Mouse (Mus musculus) limb, embryonic 12.5 days (tissue): ENCODE measurements around the gene Ccdc141. TPM values are rescaled to one million over a fixed set of nuclear protein-coding genes. Genes with fewer than 3 reads are reported as not detected.

Source experiments
- ATAC-seq: fragments of 200-750 bp; cut with Nextera tagmentation; 2 replicates; pipeline ENCODE4 v1.8.0; 2017; ENCODE audit warnings: low read depth, moderate TSS enrichment; ENCODE audit not compliant: insufficient number of reproducible peaks, insufficient read depth, low FRiP score, low TSS enrichment
- H3K27ac ChIP-seq: fragments of 300-500 bp; sonication (generic); 2 replicates; pipeline ENCODE4 v1.5.1; 2016; ENCODE audit warnings: mild to moderate bottlenecking, moderate library complexity
- H3K27me3 ChIP-seq: fragments of 300-500 bp; sonication (generic); 2 replicates; pipeline ENCODE4 v1.6.1; 2016; ENCODE audit warnings: mild to moderate bottlenecking, moderate library complexity
- H3K36me3 ChIP-seq: fragments of 300-500 bp; sonication (generic); 2 replicates; pipeline ENCODE4 v1.6.1; 2016; ENCODE audit warnings: mild to moderate bottlenecking, moderate library complexity
- H3K4me1 ChIP-seq: fragments of 300-500 bp; sonication (generic); replicated peaks from 2 replicates; pipeline ENCODE4 v1.6.1; 2016
- H3K4me2 ChIP-seq: fragments of 300-500 bp; sonication (generic); 2 replicates; pipeline ENCODE4 v1.6.1; 2016; ENCODE audit warnings: mild to moderate bottlenecking, moderate library complexity
- H3K4me3 ChIP-seq: fragments of 300-500 bp; sonication (generic); replicated peaks from 2 replicates; pipeline ENCODE4 v1.5.1; 2016; ENCODE audit warnings: mild to moderate bottlenecking
- H3K9ac ChIP-seq: fragments of 300-500 bp; sonication (generic); replicated peaks from 2 replicates; pipeline ENCODE4 v1.6.1; 2016; ENCODE audit warnings: mild to moderate bottlenecking, moderate library complexity
- H3K9me3 ChIP-seq: fragments of 300-500 bp; sonication (generic); 2 replicates; pipeline ENCODE4 v1.6.1; 2016; ENCODE audit warnings: mild to moderate bottlenecking, moderate library complexity
- whole genome bisulfite sequencing: fragments of 180-500 bp; shearing (Covaris S2); methylation state at CpG from one replicate; pipeline ENCODE4 v1.1.7; 2016; 5-methylcytosine and 5-hydroxymethylcytosine counted together
- polyA plus RNA-seq: library from polyadenylated mRNA; unstranded; fragments of >200 nt; fragmentation: Nextera tagmentation; extraction: Ambion mirVana; gene quantifications from 2 replicates; pipeline ENCODE4 v1.2.1, GENCODE M21; 2016

The Ccdc141 gene
- polyA plus RNA-seq, 1 experiment from 2014 or later, result 12.3 TPM

DNA sequence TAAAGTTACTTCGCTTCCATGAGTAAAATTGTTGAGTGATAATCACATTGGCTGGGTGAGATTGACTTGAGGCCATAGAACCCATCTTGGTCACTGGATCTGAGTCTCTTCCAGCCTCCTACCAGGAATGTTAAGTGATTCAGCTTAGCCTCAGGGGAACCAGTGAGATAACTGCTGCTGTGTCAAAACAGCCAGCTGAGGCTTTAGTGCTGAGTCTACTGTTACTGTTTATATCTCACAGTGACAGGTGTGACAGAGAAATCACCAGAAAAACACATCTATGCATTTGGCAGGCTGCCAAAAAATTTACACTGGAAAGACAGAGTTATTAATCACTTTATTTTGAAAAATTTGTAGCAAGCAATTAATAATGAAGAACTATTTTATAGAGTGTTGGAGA lies 43.5 kb downstream of the Ccdc141 start:
- no peak overlapping the region for H3K4me3 ChIP-seq
- no peak overlapping the region for H3K9ac ChIP-seq
- no peaks in the 10 kb centered on the region for H3K9me3 ChIP-seq
- no peaks in the 10 kb centered on the region for H3K4me1 ChIP-seq
- 83% methylated on average over 1 of the region's 1 CpGs for WGBS
- no peak overlapping the region for H3K4me2 ChIP-seq
- no peak for ATAC-seq
- no peak overlapping the region for H3K27ac ChIP-seq
- H3K36me3 ChIP-seq, result no peaks in the 10 kb centered on the region
- no peaks in the 10 kb centered on the region for H3K27me3 ChIP-seq

- no peak overlapping the region for H3K27ac ChIP-seq
- ATAC-seq, result no peak
- H3K27me3 ChIP-seq, result no peaks in the 10 kb centered on the region
- no peaks in the 10 kb centered on the region for H3K4me1 ChIP-seq
- no peaks in the 10 kb centered on the region for H3K36me3 ChIP-seq
- H3K9me3 ChIP-seq, result no peaks in the 10 kb centered on the region
- no peak overlapping the region for H3K4me2 ChIP-seq
- 58% methylated on average over 6 of the region's 6 CpGs for WGBS
- no peak overlapping the region for H3K9ac ChIP-seq
- no peak overlapping the region for H3K4me3 ChIP-seq
These were observed 52.3 kb downstream of the Ccdc141 start for GRCm38 (mm10) chr2:77118102-77118501.

DNA sequence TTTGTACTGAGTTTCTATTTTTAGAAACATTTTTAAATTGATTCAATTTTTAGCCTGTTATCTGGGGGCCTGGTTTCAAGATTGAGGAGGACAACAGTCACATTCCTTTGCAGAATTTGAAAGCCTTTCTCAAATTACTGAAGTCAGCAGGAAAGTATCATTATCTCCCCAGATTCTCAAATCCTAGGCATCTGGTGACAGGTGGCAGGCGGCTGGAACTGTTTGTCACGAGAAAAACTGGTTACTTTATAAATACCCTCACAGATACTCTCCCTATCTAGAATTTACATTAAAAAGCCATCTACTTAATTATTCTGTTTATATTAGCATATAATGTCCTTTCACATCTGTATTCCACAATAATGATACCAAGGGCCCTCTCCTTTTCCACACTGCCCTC lies 56.1 kb downstream of the Ccdc141 start:
- Histone ChIP-seq H3K4me2 (no peak overlapping the region), H3K27ac (no peak overlapping the region), H3K27me3 (no peaks in the 10 kb centered on the region), H3K9me3 (no peaks in the 10 kb centered on the region), H3K9ac (no peak overlapping the region), H3K4me3 (no peak overlapping the region), H3K4me1 (no peaks in the 10 kb centered on the region), H3K36me3 (no peaks in the 10 kb centered on the region)
- no peak for ATAC-seq
- 65% methylated on average over 2 of the region's 2 CpGs for WGBS

- no peaks in the 10 kb centered on the region for H3K9me3 ChIP-seq
- no peaks in the 10 kb centered on the region for H3K36me3 ChIP-seq
- no peak overlapping the region for H3K27ac ChIP-seq
- no peak overlapping the region for H3K4me3 ChIP-seq
- 78% methylated on average over 8 of the region's 8 CpGs for WGBS
- no peak overlapping the region for H3K9ac ChIP-seq
- H3K4me1 ChIP-seq, result no peaks in the 10 kb centered on the region
- H3K27me3 ChIP-seq, result no peaks in the 10 kb centered on the region
- ATAC-seq, result no peak
- no peak overlapping the region for H3K4me2 ChIP-seq
These were observed 56.6 kb downstream of the Ccdc141 start for GRCm38 (mm10) chr2:77113867-77114266.

DNA sequence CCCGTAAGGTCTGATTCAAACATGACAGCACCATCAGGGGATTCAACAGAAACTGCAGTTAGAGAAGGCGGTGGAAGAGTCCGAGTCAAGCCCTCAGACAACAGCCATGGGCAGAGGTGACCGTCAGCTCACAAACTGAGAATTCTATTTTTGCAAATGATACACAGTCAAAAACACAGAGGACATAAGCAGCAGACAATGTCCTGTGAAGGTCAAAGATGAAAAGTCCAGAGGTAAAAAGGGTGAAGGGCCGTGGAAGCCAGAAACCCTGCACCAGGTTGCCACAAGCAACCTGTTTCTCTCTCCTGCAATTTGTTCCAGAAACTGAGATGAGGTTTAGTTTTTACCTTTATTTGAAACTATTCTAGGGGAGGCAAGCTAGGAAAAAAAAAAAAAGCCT lies 57.4 kb downstream of the Ccdc141 start:
- no peak for ATAC-seq
- Histone ChIP-seq H3K36me3 (no peaks in the 10 kb centered on the region), H3K4me3 (no peak overlapping the region), H3K9ac (no peak overlapping the region), H3K27ac (no peak overlapping the region), H3K27me3 (no peaks in the 10 kb centered on the region), H3K4me2 (no peak overlapping the region), H3K4me1 (no peaks in the 10 kb centered on the region), H3K9me3 (no peaks in the 10 kb centered on the region)
- WGBS, result 91% methylated on average over 5 of the region's 5 CpGs

DNA sequence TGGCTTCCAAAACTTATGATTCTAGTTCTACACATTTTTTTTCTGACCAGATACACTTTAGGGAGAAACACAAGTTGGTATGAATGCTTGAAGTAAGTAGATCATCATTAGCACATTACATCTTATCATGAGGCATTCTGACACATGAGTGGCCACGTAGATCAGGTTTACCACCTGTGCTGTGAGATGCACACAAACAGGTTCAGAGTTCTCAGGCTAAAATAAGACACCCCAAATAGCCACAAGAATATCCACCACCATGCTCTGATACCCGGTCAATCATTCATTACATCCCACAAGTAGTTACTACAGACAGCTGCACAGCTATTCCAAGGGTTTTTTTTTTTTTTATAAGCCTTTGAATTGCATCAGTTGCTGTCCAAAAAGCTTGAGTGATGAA lies 59.3 kb downstream of the Ccdc141 start:
- Histone ChIP-seq H3K9ac (no peak overlapping the region), H3K27me3 (no peaks in the 10 kb centered on the region), H3K4me3 (no peak overlapping the region), H3K4me1 (no peaks in the 10 kb centered on the region), H3K27ac (no peak overlapping the region), H3K9me3 (no peaks in the 10 kb centered on the region), H3K4me2 (no peak overlapping the region), H3K36me3 (no peaks in the 10 kb centered on the region)
- 83% methylated on average over 2 of the region's 2 CpGs for WGBS
- ATAC-seq, result no peak

DNA sequence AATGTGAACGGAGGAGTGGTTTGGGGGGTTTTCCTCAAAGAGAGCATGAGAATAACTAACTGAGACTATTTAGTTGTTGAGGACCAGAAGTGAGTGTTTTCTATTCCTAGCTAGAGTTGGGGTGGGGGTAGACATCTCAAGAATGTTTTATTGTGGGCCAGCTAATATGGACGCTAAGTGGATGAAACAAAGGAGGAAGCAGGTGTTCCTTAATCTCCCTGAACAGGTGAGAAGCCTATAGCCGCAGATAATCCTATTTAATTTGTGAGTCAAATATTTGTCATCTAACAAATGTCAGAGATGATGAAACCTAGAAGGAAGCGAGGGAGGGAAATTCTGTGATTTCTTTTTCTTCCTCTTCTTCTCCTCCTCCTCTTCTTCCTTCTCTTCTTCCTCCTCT lies 60.1 kb downstream of the Ccdc141 start:
- Histone ChIP-seq H3K4me2 (no peak overlapping the region), H3K36me3 (no peaks in the 10 kb centered on the region), H3K4me3 (no peak overlapping the region), H3K4me1 (no peaks in the 10 kb centered on the region), H3K9ac (no peak overlapping the region), H3K9me3 (no peaks in the 10 kb centered on the region), H3K27ac (no peak overlapping the region), H3K27me3 (no peaks in the 10 kb centered on the region)
- WGBS, result 74% methylated on average over 4 of the region's 4 CpGs
- no peak for ATAC-seq

DNA sequence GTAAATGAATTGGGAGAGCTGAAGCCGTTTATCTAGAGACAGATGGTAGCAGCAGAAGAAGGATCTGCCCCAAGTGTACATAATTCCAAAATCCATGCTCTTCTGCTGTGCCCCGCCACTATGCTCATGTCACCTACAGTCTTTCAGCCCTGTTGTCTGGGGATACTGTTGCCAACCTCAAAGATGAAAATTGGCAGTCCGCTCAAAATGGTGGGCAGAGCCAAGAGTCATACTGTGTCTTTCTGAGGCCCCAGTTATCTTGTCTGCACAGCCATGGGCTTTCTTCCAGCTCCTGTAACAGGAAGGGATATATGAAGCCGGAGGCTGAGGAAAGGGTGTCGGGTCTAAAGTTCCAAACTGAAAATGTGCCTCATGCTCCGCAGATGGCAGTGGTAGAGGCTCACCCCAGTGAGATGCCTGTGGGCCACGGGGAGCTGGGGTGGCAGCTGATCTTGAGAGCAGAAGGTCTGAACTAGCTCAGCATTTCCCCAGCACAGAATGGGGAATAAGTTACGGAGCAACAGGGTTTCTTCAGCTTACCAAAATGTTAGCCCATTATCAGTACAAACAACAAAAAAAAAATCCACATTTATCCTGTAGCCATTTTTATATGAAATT lies 60.8 kb downstream of the Ccdc141 start:
- WGBS, result 89% methylated on average over 8 of the region's 8 CpGs
- ATAC-seq, result no peak
- no peaks in the 10 kb centered on the region for H3K4me1 ChIP-seq

GRCm38 (mm10) chr2:77108562-77108961 lies 61.9 kb downstream of the Ccdc141 start:
- Histone ChIP-seq H3K27ac (no peak overlapping the region), H3K9ac (no peak overlapping the region), H3K36me3 (no peaks in the 10 kb centered on the region), H3K4me2 (no peak overlapping the region), H3K27me3 (no peaks in the 10 kb centered on the region), H3K9me3 (no peaks in the 10 kb centered on the region), H3K4me1 (no peaks in the 10 kb centered on the region), H3K4me3 (no peak overlapping the region)
- 85% methylated on average over 5 of the region's 5 CpGs for WGBS
- ATAC-seq, result no peak

More for the DNA sequence above, 60.8 kb downstream of the Ccdc141 start:
- Histone ChIP-seq H3K4me3 (no peak overlapping the region), H3K4me2 (no peak overlapping the region), H3K9me3 (no peaks in the 10 kb centered on the region), H3K9ac (no peak overlapping the region), H3K27ac (no peak overlapping the region), H3K27me3 (no peaks in the 10 kb centered on the region), H3K36me3 (no peaks in the 10 kb centered on the region)

GRCm38 (mm10) chr2:77106150-77106549 lies 64.3 kb downstream of the Ccdc141 start:
- Histone ChIP-seq H3K9ac (no peak overlapping the region), H3K27me3 (no peaks in the 10 kb centered on the region), H3K27ac (no peak overlapping the region), H3K36me3 (no peaks in the 10 kb centered on the region), H3K4me1 (no peaks in the 10 kb centered on the region), H3K4me3 (no peak overlapping the region), H3K4me2 (no peak overlapping the region), H3K9me3 (no peaks in the 10 kb centered on the region)
- 91% methylated on average over 3 of the region's 3 CpGs for WGBS
- ATAC-seq, result no peak

- no peak overlapping the region for H3K27ac ChIP-seq
- H3K36me3 ChIP-seq, result no peaks in the 10 kb centered on the region
- 87% methylated on average over 8 of the region's 8 CpGs for WGBS
- no peak for ATAC-seq
- H3K4me2 ChIP-seq, result no peak overlapping the region
- no peaks in the 10 kb centered on the region for H3K4me1 ChIP-seq
- H3K9ac ChIP-seq, result no peak overlapping the region
- H3K4me3 ChIP-seq, result no peak overlapping the region
- H3K9me3 ChIP-seq, result no peaks in the 10 kb centered on the region
- no peaks in the 10 kb centered on the region for H3K27me3 ChIP-seq
These were observed 65.3 kb downstream of the Ccdc141 start for GRCm38 (mm10) chr2:77105006-77105715.

- ATAC-seq, result no peak
- Histone ChIP-seq H3K9ac (no peak overlapping the region), H3K27ac (no peak overlapping the region), H3K9me3 (no peaks in the 10 kb centered on the region), H3K4me2 (no peak overlapping the region), H3K4me1 (no peaks in the 10 kb centered on the region), H3K36me3 (no peaks in the 10 kb centered on the region), H3K4me3 (no peak overlapping the region), H3K27me3 (no peaks in the 10 kb centered on the region)
- WGBS, result 90% methylated on average over 5 of the region's 5 CpGs
These were observed 67.9 kb downstream of the Ccdc141 start for GRCm38 (mm10) chr2:77102516-77102915.
